Mouse (Mus musculus): ENCODE measurements at regions not wholly inside any gene's neighbourhood (a gene's known extent, or its start where the extent isn't known, plus 50 kb on each side); places are given as distances from the start of the nearest gene placed in this dataset.
"Not testable (repeated sequence)": the region's sequence is repeated elsewhere in the genome, so short reads cannot be mapped to it uniquely, and the experiment has no call there.

GRCm38 (mm10) chr1:164999515-164999914 lies 64.2 kb upstream of the Xcl1 start:
- Histone ChIP-seq H3K27me3 (replicated peaks; ENCODE audit: control insufficient read depth, insufficient read depth, low read length) (no peaks in the 10 kb centered on the region), H3K36me3 (ENCODE audit: control insufficient read depth, insufficient read depth, low read length) (no peaks in the 10 kb centered on the region), H3K9ac (ENCODE audit: low read length) (no peak overlapping the region), H3K4me1 (ENCODE audit: control insufficient read depth, insufficient read depth, low read length) (no peaks in the 10 kb centered on the region), H3K27ac (ENCODE audit: low read depth, low read length) (no peak overlapping the region), H3K9me3 (replicated peaks; ENCODE audit: control insufficient read depth, low read length) (no peaks in the 10 kb centered on the region), H3K4me3 (ENCODE audit: low read depth, low read length) (no peak overlapping the region), H3K4me2 (ENCODE audit: low read length) (no peak overlapping the region)
- whole genome bisulfite sequencing, result 72% methylated on average over 10 of the region's 10 CpGs
- no peak for ATAC-seq
- DNase-seq (ENCODE audit: low spot score), result no peak

- Histone ChIP-seq H3K4me2 (ENCODE audit: low read length) (no peak overlapping the region), H3K27me3 (replicated peaks; ENCODE audit: control insufficient read depth, insufficient read depth, low read length) (no peaks in the 10 kb centered on the region), H3K4me3 (ENCODE audit: low read depth, low read length) (no peak overlapping the region), H3K36me3 (ENCODE audit: control insufficient read depth, insufficient read depth, low read length) (no peaks in the 10 kb centered on the region), H3K27ac (ENCODE audit: low read depth, low read length) (no peak overlapping the region), H3K9me3 (replicated peaks; ENCODE audit: control insufficient read depth, low read length) (no peaks in the 10 kb centered on the region), H3K4me1 (ENCODE audit: control insufficient read depth, insufficient read depth, low read length) (no peaks in the 10 kb centered on the region), H3K9ac (ENCODE audit: low read length) (no peak overlapping the region)
- ATAC-seq, result no peak
- WGBS, result 80% methylated on average over 3 of the region's 3 CpGs
- no peak for DNase-seq (ENCODE audit: low spot score)
These were observed 63.3 kb upstream of the Xcl1 start for GRCm38 (mm10) chr1:164998621-164999020.

GRCm38 (mm10) chr1:164997660-164998059 lies 62.3 kb upstream of the Xcl1 start:
- ATAC-seq (no peak), DNase-seq (ENCODE audit: low spot score) (no peak)
- Histone ChIP-seq H3K36me3 (ENCODE audit: control insufficient read depth, insufficient read depth, low read length) (no peaks in the 10 kb centered on the region), H3K27ac (ENCODE audit: low read depth, low read length) (no peak overlapping the region), H3K4me3 (ENCODE audit: low read depth, low read length) (no peak overlapping the region), H3K4me1 (ENCODE audit: control insufficient read depth, insufficient read depth, low read length) (no peaks in the 10 kb centered on the region), H3K27me3 (replicated peaks; ENCODE audit: control insufficient read depth, insufficient read depth, low read length) (no peaks in the 10 kb centered on the region), H3K4me2 (ENCODE audit: low read length) (no peak overlapping the region), H3K9ac (ENCODE audit: low read length) (no peak overlapping the region), H3K9me3 (replicated peaks; ENCODE audit: control insufficient read depth, low read length) (no peaks in the 10 kb centered on the region)
- WGBS, result 68% methylated on average over 5 of the region's 5 CpGs

GRCm38 (mm10) chr1:164994247-164994660 lies 58.9 kb upstream of the Xcl1 start:
- Histone ChIP-seq H3K4me1 (ENCODE audit: control insufficient read depth, insufficient read depth, low read length) (no peaks in the 10 kb centered on the region), H3K9ac (ENCODE audit: low read length) (no peak overlapping the region), H3K36me3 (ENCODE audit: control insufficient read depth, insufficient read depth, low read length) (no peaks in the 10 kb centered on the region), H3K4me3 (ENCODE audit: low read depth, low read length) (no peak overlapping the region), H3K27me3 (replicated peaks; ENCODE audit: control insufficient read depth, insufficient read depth, low read length) (no peaks in the 10 kb centered on the region), H3K9me3 (replicated peaks; ENCODE audit: control insufficient read depth, low read length) (no peaks in the 10 kb centered on the region), H3K4me2 (ENCODE audit: low read length) (no peak overlapping the region), H3K27ac (ENCODE audit: low read depth, low read length) (no peak overlapping the region)
- DNase-seq (ENCODE audit: low spot score), result no peak
- 9% methylated on average over 6 of the region's 6 CpGs for WGBS
- no peak for ATAC-seq

- H3K9ac ChIP-seq (ENCODE audit: low read length); DNase-seq (ENCODE audit: low spot score); H3K9me3 ChIP-seq (replicated peaks; ENCODE audit: control insufficient read depth, low read length); H3K36me3 ChIP-seq (ENCODE audit: control insufficient read depth, insufficient read depth, low read length); H3K4me1 ChIP-seq (ENCODE audit: control insufficient read depth, insufficient read depth, low read length); ATAC-seq; H3K4me2 ChIP-seq (ENCODE audit: low read length); H3K27me3 ChIP-seq (replicated peaks; ENCODE audit: control insufficient read depth, insufficient read depth, low read length); H3K4me3 ChIP-seq (ENCODE audit: low read depth, low read length); H3K27ac ChIP-seq (ENCODE audit: low read depth, low read length): not testable (repeated sequence)
These were observed 58.0 kb upstream of the Xcl1 start for GRCm38 (mm10) chr1:164993175-164993875.

GRCm38 (mm10) chr1:164988982-164989381 lies 53.7 kb upstream of the Xcl1 start:
- Histone ChIP-seq H3K4me3 (ENCODE audit: low read depth, low read length) (no peak overlapping the region), H3K36me3 (ENCODE audit: control insufficient read depth, insufficient read depth, low read length) (no peaks in the 10 kb centered on the region), H3K4me1 (ENCODE audit: control insufficient read depth, insufficient read depth, low read length) (no peaks in the 10 kb centered on the region), H3K4me2 (ENCODE audit: low read length) (no peak overlapping the region), H3K27me3 (replicated peaks; ENCODE audit: control insufficient read depth, insufficient read depth, low read length) (no peaks in the 10 kb centered on the region), H3K27ac (ENCODE audit: low read depth, low read length) (no peak overlapping the region), H3K9ac (ENCODE audit: low read length) (no peak overlapping the region), H3K9me3 (replicated peaks; ENCODE audit: control insufficient read depth, low read length) (no peaks in the 10 kb centered on the region)
- WGBS, result 100% methylated on average over 1 of the region's 1 CpGs
- DNase-seq (ENCODE audit: low spot score) (no peak), ATAC-seq (no peak)

GRCm38 (mm10) chr1:164988191-164988590 lies 52.9 kb upstream of the Xcl1 start:
- no peaks in the 10 kb centered on the region for H3K27me3 ChIP-seq (replicated peaks; ENCODE audit: control insufficient read depth, insufficient read depth, low read length)
- DNase-seq (ENCODE audit: low spot score), result peak; percentile 62
- H3K9me3 ChIP-seq (replicated peaks; ENCODE audit: control insufficient read depth, low read length), result no peaks in the 10 kb centered on the region
- ATAC-seq, result peak; percentile 81
- no peaks in the 10 kb centered on the region for H3K4me1 ChIP-seq (ENCODE audit: control insufficient read depth, insufficient read depth, low read length)
- no peak overlapping the region for H3K4me3 ChIP-seq (ENCODE audit: low read depth, low read length)
- no peak overlapping the region for H3K9ac ChIP-seq (ENCODE audit: low read length)
- no peaks in the 10 kb centered on the region for H3K36me3 ChIP-seq (ENCODE audit: control insufficient read depth, insufficient read depth, low read length)
- no peak overlapping the region for H3K4me2 ChIP-seq (ENCODE audit: low read length)
- no peak overlapping the region for H3K27ac ChIP-seq (ENCODE audit: low read depth, low read length)
- WGBS, result 28% methylated on average over 3 of the region's 3 CpGs

- not testable (repeated sequence) for H3K9me3 ChIP-seq (replicated peaks; ENCODE audit: control insufficient read depth, low read length); DNase-seq (ENCODE audit: low spot score); H3K4me2 ChIP-seq (ENCODE audit: low read length); H3K36me3 ChIP-seq (ENCODE audit: control insufficient read depth, insufficient read depth, low read length); H3K4me3 ChIP-seq (ENCODE audit: low read depth, low read length); ATAC-seq; H3K27ac ChIP-seq (ENCODE audit: low read depth, low read length); H3K9ac ChIP-seq (ENCODE audit: low read length); H3K4me1 ChIP-seq (ENCODE audit: control insufficient read depth, insufficient read depth, low read length); H3K27me3 ChIP-seq (replicated peaks; ENCODE audit: control insufficient read depth, insufficient read depth, low read length)
- WGBS, result 96% methylated on average over 21 of the region's 21 CpGs
These were observed 50.2 kb upstream of the Xcl1 start for GRCm38 (mm10) chr1:164985521-164985920.

Measured in forebrain, embryonic 14.5 days (tissue).